Mouse (Mus musculus) C2C12 (cell line): ENCODE measurements around the gene Gm49387.

ENCODE experiments used
- CEBPB ChIP-seq: IDR thresholded peaks from one replicate; pipeline ENCODE4 v1.6.1; 2011; ENCODE audit warnings: low read depth, mild to moderate bottlenecking, control low read depth, moderate library complexity
- MAX ChIP-seq: IDR thresholded peaks from one replicate; pipeline ENCODE4 v1.6.1; 2011; ENCODE audit warnings: mild to moderate bottlenecking, control low read depth

DNA sequence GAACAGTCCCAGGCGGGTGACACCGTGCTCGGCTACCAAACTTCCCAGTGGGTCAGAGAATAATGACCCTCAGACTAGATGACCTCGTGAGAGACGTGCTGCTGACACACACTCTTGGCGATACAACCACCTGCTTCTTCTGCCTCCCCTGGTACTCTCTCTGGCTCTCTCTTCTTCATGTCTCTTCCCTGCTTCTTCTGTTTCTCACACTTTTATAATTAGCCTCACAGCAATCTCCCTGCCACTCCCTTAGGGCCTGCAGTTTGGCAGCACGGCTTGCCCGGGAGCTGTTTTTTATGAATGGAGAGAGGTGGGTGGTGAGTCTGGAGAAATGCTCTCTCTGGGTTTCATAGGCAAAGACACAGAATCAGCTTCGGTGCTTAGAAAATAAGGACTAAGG lies 64.8 kb downstream of the Gm49387 start:
- TF ChIP-seq CEBPB (no peak), MAX (no peak)
